Mouse (Mus musculus) retina, embryonic 14.5 days (tissue): ENCODE results near the gene S1pr3.

Experiments used
- DNase-seq: peaks from one replicate; pipeline ENCODE4 v3.0.0-alpha.2; 2015; ENCODE audit warnings: low spot score

Gene S1pr3

DNA sequence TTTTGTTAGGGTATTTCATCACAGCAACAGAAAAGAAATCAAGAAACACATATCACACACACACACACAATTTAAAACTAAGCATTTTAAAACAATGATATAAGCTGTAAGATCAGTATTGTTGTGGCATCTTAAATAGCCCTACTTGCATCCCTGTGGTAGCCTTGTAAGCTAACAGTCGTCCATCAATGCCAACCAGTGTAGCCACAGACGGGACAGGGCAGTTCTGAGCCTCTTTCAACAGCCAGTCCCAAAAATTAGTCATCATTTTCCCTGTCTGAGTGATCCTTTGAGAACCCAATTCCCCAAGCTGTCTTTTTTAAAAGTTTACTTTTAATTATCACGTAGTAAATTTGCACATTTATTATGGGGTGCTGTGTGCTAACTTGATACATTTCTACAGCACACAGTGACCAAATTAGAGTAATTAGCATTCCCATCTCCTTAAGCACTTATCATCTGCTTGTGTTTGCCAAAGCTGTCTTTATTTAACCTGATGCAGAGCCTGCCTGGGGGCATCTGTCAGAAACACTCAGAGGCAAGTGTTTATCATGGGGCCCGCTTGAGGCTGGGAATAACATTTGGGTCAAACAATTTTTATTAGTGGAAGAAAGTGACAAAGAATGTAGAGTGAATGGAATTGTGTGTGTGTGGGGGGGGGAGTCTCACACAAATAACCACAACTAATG is 47.9 kb downstream of the S1pr3 start:
- peak; percentile 55 for DNase-seq

- DNase-seq = no peak
Measured at GRCm38 (mm10) chr13:51464294-51464693, 55.9 kb downstream of the S1pr3 start.

GRCm38 (mm10) chr13:51466117-51466841 is 57.8 kb downstream of the S1pr3 start:
- DNase-seq = no peak

GRCm38 (mm10) chr13:51468697-51469250 is 60.3 kb downstream of the S1pr3 start:
- no peak for DNase-seq
